In the genomic region with DNA sequence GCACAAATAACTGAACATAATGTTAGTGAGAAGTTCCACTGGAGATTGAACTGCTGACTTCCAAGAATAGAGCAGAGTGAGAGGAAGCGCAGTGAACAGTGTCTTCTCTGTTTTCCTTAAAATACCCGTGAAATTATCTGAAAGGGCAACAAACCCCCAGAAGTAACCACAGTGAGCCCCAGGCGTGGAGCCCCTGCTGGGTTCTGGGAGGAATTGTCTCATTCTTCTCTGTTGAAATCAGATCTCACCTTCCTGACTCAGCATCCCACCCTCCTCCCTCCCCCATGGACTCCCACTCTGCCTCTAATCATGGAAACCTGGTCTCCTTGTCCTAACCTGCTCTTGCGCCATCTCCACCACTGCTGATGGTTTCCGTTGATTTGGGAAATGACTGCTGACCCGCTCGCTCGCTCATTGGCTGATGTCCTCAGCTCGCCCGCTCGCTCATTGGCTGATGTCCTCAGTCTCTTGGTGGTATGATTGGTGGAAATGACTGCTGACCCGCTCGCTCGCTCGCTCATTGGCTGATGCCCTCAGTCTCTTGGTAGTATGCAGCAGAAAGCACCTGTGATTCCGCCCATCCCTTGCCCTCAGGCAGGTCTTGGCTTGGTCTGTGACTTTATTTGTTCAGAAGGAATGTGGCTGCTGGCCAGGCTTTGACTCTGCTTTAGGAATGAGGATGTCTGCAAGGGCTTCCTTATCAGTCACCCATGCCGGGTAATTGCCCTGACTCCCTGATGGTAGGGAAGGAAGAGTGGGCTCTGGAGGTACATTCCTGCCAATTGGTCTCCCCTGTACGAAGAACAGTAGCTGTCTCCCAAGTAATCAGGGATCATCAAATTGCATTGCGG, we compare ENCODE assay signal across 15 mouse cellular contexts.
A peak's percentile ranks its signal among the peaks of the same experiment; 100 is the strongest.
DNase-seq lines count a peak whose midpoint lies in the region; ATAC-seq lines count a peak whose summit lies in the region.
"Had no signal": no experiment of that assay in that cellular context is flagged by ENCODE, and none has a peak within 500 bp of the region (broad histone marks: within the 10 kb centered on the region; RNA-seq: fewer than 3 reads in every experiment).

No protein-coding gene starts in this region.

- ATAC-seq in megakaryocyte-erythroid progenitor cell, adult 5-6 weeks (replicated peaks; ENCODE audit: low FRiP score, low TSS enrichment, poor library complexity, severe bottlenecking) = no peak
- ATAC-seq: intestine, embryonic 16.5 days; liver, embryonic 12.5 days had no signal

- peak; percentile 6 for DNase-seq in ovary, adult 18-20 months (ENCODE audit: low spot score)
- no peak for DNase-seq in ovary, postnatal 14 days (ENCODE audit: low spot score)
- DNase-seq in Muller cell, postnatal 12 days (ENCODE audit: inconsistent ontology term) = peak; percentile 92
- DNase-seq in lung, postnatal 14 days = peak; percentile 29
- no peak for DNase-seq in right cerebral cortex, postnatal 36 days (ENCODE audit: low spot score in 2 of 2)
- DNase-seq in cerebellum, adult 9-10 months = no peak
- DNase-seq: adrenal gland, adult 8-10 months; cerebellum, adult 18-20 months; kidney, postnatal 10 days; midbrain, embryonic 14.5 days; right cerebral cortex, postnatal 14 days; thymus, adult 2 months had no signal

Comparison
In these comparisons a context has a peak if more than half of its experiments do, and no peak if none do; other contexts are left out.
1. DNase-seq: peak in ovary, adult 18-20 months (single experiment), Muller cell, postnatal 12 days (single experiment) and lung, postnatal 14 days (single experiment); none in ovary, postnatal 14 days (single experiment), right cerebral cortex, postnatal 36 days (0 of 2) and cerebellum, adult 9-10 months (single experiment).